Mouse (Mus musculus): ENCODE results near the gene Myo1g.
"Not testable (repeated sequence)": the region's sequence is repeated elsewhere in the genome, so short reads cannot be mapped to it uniquely, and the experiment has no call there.

The Myo1g gene

DNA sequence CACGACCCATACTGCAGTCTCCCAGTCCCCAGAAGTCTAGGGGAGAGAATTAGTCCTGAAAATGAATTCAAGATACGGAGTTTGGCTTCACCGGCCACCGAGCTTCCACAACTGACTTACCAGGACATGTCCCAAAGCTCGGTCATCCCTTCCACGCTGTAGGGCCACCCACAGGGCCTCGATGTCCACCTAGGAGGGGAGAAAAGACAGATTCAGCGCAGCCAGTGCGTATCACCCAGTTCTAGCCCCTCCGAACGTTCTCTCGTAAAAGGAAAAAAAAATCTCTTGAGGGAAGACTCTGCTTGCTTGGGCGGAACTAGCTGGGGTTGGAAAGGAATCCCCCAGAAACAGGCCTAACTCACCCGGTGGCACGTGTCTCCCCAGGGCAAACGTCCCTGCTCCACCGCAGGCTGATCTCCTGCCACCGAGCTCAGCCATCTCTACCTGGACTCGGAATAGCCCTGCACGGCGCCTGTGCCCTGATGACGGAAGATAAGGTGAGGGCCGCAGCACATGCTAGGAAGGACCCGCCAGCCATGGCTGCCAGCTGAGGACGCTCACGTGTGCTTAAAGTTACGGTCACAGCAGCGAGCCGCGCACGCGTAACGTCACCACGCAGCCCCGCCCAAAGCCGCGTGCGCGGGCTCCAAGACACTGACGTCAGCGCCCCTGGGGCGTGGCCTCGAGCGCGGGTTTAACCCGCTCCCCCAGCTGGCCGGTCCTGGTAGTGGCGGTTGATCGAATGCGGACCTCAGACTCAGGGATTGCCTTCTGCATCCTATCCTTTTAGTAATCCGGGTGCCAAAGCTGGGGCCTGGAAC is 7.6 kb upstream of the Myo1g start:
- peak; percentile 96 for DNase-seq (ENCODE audit: low spot score)

DNA sequence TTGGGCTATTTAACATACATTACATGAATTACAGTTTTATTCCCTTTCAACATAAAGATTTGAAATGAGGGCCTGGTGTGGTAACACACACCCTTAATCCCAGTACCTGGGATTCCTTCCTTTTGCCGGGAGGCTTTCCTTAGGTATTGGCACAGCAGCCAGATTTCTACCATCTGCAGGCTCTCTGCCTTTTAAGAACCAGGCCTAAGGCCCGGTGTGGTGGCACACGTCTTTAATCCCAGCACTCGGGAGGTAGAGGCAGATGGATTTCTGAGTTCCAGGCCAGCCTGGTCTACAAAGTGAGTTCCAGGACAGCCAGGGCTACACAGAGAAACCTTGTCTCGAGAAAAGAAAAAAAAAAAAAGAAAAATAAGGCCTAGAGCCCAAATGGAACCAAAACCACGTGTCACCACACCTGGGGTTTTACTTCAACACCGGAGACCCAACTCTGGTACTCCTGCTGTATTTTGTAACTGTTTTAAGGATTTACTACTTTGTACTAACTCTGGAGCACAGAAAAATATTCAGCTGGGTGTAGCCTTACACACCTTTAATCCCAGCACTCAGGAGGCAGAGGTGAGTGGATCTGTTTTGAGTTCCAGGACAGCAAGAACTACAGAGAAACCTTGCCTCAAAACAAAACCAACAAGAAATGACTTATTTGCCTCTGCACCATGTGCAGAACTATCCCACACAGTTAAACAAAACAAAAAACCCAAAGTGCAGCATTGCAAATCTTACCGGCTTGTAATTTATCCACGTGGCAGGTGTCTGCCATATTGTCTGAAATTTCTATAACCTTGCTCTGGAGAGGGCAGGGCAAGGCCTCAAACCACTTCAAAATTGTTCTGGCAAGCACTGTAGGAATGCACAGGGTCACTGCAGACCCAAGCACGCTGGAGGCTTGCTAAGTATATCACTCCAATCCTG is 6.8 kb upstream of the Myo1g start:
- DNase-seq (ENCODE audit: low spot score): no peak

DNA sequence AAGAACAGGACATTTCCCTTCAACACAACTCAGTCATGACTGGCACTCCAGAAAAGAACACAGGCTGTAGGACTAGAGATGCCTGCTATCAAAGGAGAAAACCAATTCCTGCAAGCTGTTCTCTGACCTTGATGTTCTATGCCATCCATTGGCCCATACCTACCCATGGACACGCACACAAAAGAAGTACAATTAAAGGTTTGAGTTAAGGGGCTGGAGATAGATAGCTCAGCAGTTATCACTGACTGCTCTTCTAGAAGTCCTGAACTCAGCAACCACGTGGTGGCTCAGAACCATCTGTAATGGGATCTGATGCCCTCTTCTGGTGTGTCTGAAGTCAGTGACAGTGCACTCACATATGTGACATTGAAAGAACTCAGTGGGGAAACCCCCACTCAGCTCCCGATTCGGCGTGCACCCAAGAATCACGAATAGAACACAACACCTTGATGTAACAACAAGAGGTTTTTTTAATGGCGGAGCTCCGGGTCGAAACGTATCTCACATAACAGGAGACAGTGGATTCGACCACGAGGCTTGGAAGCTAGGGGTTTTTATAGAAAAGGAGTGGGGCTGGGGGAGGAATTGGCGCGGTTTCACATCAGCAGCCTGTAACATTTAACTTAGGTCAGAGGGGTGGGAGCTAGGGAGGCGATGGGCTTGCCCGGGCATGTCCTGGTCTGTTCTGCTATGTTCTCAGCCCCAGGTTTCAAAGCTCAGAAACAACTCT is 5.9 kb upstream of the Myo1g start:
- not testable (repeated sequence) for DNase-seq (ENCODE audit: low spot score)

DNA sequence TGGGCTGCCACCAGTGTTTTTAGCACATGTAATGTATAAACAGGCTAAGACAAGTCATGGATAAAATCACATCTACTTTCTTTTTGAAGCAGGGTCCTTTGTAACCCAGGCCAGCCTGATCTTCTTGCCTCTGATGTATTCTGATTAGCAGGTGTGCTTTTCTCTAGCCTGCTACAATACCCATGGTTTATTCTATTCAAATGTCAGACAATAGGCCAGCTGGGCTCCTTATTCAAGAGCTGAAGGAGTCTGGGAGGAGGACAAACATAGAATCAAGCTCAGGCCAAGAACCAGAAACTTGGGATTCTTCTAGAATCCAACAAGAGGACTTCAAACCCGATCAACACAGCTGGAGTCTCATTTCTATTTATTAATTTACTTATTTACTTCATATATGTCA is 4.5 kb upstream of the Myo1g start:
- no peak for DNase-seq (ENCODE audit: low spot score)

DNA sequence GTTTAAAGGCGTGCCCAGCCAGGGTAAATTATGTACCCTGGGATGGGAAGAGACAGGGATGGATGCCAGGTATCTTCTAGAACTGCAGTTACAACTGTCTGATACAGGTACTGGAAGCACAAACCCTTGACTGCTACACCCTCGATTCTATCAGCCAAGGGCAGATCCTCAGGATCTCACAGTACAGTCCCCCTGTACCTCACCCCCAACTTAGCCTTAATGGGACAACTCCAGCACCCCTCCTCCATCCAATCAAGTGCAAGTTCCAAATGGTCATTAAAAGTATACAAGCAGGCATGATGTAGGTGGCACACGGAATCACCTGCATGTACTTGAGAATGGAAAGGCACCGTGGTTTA is 4.1 kb upstream of the Myo1g start:
- DNase-seq (ENCODE audit: low spot score): no peak

DNA sequence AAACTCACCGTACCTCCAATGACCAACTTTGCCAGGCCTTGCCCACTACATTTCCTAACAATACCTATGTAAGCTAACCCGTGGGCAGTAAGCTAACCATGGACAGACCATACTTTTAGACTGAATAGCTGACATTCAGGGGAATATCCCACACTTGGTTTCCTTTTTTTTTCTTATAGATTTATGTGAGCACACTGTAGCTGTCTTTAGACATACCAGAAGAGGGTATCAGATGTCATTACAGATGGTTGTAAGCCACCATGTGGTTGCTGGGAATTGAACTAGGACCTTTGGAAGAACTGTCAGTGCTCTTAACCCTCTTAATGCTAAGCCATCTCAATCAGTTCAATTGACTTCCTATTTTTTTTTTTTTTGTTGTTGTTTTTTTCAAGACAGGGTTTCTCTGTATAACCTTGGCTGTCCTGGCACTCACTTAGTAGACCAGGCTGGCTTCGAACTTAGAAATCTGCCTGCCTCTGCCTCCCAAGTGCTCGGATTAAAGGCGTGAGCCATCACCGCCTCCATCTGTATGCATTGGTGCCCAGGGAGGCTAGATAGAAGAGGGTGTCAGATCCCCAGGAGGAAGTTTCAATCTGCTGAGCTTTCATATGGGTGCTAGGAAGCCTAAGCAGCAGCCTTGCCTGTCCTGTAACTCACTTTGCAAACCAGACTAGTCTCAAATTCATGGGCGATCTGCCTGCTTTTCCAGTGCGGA is 3.6 kb upstream of the Myo1g start:
- DNase-seq (ENCODE audit: low spot score): no peak

DNA sequence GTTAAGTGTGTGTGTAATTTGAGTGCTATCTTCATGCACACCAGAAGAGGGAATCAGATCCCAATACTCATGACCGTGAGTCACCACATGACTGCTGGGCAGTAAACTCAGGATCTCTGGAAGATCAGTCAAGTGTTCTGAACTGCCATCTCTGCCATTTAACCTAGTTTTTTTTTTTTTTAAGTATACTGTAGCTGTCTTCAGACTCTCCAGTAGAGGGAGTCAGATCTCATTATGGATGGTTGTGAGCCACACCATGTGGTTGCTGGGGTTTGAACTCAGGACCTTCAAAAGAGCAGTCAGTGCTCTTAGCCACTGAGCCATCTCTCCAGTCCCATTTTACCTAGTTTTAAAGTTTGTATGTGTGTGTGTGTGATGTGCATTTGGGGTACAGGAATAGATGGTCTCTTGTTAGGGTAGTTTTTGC is 2.9 kb upstream of the Myo1g start:
- no peak for DNase-seq (ENCODE audit: low spot score)

DNA sequence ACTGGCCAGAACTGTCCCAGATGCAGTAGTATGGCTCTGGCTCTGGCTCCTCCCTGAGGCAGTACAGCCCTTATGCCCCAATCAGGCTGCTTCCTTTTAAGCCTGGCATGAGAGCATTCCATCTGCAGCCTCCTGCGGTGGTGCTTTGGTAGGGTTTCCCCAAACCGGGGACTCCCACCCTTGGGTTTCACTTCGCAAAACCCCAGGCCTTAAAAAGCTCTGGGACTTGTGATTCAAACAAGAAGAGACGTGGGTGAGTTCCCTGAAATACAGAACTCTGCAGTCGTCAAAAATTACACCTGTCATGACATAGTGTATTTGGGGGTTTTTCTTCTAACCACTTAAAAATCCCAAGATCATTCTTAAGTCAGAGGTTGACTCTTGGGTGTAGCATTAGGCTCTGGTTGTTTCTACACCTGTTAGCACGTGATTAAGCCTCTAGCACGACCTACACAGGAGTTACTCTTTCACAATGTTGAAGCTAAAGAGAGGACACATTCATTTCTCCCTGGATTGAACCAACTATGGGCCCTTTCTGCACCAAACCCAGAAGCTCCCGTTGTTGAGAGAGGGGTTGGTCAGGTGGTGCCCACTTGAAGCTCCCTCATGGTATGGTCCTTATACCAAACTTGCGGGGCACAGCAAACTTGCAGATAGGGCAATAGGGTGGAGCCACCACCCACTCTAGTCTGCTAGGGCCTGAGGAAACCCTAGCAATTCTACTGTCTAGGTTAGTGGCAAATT is 2.2 kb upstream of the Myo1g start:
- DNase-seq (ENCODE audit: low spot score): no peak

DNA sequence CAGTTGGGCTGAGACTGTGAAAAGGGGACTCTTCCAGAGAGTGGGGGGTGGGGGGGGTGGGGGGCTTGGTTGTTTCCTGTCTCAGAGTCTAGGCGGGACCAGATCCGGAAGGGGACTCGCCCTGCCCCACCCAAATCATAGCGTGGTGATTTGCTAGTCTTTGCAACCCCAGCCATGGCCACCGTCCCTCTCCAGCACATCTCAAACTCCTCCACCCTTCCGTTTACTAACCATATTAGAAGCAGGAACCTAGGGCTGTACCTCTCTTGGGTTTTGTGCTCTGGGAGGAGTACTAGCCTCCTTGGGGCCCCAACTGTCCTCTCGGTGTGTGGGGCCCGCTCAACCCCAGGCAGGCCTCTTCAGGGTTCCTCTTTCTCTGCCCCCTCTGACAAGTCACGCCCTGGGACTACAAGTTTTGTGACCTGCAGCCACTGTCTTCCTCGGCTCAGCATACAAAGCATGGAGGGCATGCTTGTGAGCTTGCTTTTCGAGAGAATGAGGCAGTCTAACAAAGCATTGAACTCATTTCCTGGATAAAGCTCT is 1.2 kb downstream of the Myo1g start:
- DNase-seq (ENCODE audit: low spot score): no peak

DNA sequence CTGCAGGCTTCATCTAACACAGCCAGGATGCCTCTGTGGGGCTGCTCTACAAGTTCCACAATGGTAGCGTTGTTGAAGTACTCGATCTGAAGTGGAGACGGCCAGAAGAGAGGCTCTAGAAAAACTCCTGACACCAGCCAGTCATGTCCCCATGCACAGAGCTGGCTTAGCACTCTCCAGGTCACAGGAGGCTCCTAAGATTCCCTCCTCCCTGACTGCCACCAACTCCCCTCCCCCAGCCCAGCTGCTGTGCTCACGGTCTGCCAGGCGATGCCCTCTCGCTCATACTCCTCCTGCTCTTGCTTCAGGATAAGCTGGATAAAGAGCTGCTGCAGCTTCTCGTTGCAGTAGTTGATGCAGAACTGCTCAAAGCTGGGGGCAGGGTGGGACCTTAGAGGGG is 5.9 kb downstream of the Myo1g start:
- no peak for DNase-seq (ENCODE audit: low spot score)

DNA sequence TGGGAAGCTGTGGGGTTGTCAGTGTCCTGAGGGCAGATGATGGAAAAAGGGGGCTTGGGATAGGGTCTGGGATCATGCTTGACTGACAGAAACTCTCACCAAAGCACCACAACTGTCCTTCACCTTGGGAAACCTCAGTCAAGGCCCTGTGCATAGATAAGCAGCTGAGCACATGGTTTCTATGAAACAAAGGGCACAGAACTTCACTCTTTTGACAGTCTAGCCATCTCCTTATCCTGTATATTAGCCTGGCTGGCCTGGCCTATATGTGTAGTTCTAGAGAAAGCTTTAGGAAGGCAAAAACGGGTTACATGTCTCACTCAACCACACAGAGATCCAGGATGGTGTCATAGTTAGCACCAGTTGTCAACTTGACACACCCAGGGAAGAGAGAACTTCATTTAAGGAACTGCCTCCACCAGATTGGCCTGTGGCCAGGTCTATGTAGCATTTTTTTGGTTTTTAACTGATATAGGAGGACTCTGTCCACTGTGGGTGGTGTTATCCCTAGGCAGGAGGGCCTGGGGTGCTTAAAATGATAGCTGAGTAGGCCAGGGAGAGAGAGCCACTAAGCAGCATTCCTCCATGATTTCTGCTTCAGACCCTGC is 12.4 kb downstream of the Myo1g start:
- DNase-seq (ENCODE audit: low spot score): no peak

DNA sequence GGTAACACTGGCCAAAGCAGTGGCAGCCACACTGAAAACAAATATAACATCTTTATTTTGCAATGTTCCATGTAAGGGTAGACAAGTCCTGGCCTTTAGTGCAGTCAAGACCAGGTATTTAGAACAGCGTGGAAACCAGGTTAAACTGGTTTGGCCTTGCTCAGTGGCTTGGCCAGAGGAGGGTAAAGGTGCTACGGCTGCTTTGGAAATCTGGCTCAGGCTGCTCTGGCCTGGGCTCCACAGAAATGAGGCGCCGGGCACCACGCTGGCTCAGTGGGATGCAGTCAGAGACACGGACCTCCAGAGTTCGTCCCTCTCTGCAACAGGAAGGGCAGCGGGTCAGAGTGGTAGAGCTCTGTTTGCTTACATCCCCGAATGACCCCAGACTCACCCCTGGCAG is 14.2 kb downstream of the Myo1g start:
- no peak for DNase-seq (ENCODE audit: low spot score)

DNA sequence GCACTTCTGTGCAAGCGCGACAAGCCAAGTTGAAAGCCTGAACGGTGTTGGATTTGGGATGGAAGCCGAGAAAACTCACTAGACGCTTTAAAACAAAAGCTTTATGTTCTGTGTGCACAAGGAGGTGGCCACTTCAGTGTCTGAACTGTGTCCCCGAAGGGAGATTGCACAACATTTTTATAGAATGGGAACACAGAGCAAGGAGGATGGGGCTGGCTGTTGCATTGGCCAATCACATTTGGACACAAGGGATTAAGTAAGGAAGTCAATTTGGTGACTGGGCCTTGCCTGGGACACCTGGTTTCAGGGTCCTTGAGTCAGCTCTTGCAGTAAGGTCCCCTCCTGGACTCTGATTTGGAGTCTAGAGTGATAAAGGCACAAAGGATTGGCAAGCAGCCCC is 16.1 kb downstream of the Myo1g start:
- DNase-seq (ENCODE audit: low spot score): no peak

DNA sequence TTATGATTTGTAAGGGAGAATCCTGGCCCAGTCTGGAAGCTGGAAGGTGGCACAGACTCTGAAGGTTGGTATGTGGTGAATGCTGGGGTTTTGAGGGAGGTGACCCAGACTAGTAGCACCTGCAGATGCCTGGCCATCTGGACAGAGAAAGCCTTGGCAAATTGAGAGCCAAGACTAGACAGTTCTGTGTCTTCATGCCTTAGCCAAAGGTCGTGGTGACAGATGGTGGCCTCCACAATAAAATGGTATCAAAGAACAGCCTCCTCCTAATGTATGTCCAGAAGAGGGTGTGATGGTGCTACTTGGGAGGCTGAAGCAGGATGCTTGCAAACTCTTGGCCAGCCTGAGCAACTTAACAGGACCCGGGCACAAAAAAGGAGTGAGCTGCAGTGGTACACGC is 16.5 kb downstream of the Myo1g start:
- DNase-seq (ENCODE audit: low spot score): no peak

DNA sequence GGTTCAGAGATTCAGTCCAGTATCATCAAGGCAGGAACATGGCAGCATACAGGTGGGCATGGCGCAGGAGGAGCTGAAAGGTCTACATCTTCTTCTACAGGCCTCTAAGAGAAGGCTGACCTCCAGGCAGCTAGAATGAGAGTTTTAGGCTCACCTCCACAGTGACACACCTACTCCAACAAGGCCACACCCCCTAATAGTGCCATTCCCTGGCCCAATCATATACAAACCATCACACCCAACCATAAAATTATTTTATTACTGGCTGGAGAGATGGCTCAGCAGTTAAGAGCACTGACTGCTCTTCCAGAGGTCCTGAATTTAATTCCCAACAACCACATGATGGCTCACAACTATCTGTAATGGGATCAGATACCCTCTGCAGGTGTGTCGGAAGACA is 18.3 kb downstream of the Myo1g start:
- no peak for DNase-seq (ENCODE audit: low spot score)

DNA sequence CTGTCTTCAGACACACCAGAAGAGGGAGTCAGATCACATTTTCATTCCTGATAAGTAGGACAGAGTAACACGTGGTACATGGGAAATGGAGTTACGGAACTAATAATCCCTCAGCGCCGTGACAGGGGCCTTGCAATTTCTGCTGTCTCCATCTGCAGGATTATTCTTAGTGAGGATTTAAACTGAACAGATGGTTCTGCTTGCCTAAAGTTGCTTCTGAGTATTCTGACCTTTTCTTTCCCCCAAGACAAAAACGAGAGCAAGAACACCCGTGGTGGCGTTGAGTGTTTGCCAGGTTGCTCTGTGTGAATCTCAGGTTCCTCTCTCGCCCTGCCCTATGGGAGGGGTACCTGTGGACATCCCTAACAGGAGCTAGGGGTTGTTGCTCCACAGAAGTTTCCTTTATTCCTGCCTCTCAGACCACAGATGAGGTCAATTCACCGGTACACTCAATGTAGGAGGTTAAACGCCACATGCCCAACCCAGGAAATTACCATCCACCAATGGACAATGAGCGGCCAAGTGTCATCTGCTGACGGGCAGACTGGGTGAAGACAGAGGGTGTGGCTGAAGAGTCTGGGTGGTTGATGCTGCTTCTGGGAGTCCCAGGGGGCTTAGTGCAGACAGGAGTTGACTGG is 23.3 kb downstream of the Myo1g start:
- no peak for DNase-seq (ENCODE audit: low spot score)

DNA sequence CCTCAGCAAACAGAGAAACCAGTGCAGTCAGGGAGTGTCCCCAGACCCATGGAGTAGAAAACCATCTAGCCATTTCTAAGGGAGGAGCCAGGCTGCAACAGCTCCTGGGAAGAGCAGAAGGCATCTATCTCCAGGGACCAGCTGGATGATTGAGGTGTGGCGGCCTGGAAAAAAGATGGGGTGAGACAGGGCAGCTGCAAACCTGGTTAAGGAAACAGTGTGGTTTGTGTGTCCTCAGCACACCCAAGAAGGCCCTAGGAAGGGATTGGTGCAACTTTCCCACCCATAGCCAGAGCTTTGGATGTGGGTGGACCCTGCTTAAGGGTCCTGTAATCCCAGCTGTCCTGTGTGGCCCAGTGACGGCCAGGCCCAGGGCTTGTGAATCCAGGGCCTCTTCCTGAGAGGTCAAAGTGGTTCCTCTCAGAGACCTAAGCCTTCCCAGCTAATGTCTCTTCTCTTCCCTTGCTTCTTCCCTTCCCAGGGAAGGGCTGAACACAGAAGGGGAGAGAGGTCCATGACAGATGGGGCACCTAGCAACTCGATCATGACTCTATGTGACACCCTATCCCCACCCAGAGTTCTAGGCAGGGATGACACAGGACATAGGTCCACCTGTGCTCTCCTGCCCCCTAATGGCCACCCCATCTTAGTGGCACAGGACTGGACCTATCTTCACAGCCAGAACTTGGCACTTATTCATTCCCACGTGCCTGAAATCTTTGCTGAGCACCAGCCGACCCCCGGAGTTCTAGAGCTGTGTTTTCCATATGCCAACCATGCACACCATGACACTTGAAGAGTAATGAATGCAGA is 30.9 kb downstream of the Myo1g start:
- no peak for DNase-seq (ENCODE audit: low spot score)

DNA sequence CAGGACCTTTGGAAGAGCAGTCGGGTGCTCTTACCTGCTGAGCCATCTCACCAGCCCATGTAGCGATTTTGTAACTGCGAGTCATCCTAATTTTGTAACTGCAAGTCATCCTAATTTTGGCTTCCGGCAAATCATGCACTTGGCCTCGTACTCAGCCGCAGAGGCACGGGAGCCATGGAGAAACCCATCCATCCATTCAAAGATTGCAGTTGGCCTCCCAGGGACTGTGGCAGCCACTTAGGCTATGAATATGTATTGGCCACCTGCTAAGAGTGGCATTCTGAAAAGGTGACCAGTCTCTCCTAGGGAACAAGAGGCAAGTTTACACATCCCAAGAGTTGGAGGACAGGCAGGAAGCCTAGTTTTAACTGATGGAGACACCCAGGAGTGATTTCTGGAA is 31.5 kb downstream of the Myo1g start:
- no peak for DNase-seq (ENCODE audit: low spot score)

DNA sequence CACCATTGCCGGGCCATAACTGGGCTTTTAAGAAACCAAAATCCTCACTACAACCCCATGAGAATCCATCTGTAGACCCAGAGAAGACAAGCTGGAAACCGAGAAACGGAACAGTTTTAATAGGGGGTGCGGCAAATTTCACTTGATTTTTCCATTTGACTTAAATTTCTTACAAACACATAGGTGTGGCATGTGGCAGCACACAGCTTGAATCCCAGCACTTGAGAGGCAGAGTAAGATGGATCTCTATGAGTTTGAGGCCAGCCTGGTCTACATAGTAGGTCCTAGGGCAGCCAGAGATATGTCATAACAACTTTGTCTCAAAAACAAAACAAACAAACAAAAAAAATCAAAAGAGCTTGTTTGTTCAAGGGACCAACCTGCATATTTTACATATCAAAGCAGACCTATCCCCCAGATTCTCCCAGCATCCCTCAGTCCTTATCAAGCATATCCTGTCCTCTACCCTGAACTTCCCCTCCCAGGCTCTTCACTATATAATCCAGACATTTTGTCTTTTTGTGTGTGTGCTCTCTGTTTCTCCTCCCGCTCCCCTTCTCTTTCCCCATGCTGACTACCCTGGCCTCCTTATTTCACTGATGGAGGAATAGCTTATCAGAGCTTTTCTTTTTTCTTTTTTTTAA is 32.6 kb downstream of the Myo1g start:
- DNase-seq (ENCODE audit: low spot score): no peak
